Mouse (Mus musculus): ENCODE results near the gene Mpzl2. TPM values are rescaled to one million over a fixed set of nuclear protein-coding genes. Genes with fewer than 3 reads are reported as not detected.

Gene Mpzl2
- polyA plus RNA-seq (2012; rRNA removed): 0.65 and 1.7 TPM in 2 replicates

- Histone ChIP-seq H3K27me3 (ENCODE audit: control insufficient read depth, insufficient read depth, low read length) (peaks cover 5% of the 10 kb centered on the region), H3K4me3 (ENCODE audit: control insufficient read depth, low read depth, low read length) (no peak within 1 kb of the TSS), H3K4me1 (ENCODE audit: control insufficient read depth, insufficient read depth, low read length) (peaks cover 19% of the 10 kb centered on the region), H3K36me3 (ENCODE audit: control insufficient read depth, insufficient read depth, low read length) (no peaks in the 10 kb centered on the region), H3K27ac (ENCODE audit: control insufficient read depth, insufficient read depth, low read depth, low read length) (no peak within 1 kb of the TSS)
- TF ChIP-seq POLR2A (IDR thresholded peaks at IDR 0.05; ENCODE audit: control insufficient read depth, low read depth, low read length): no peak
- no peak for TF ChIP-seq CTCF (IDR thresholded peaks at IDR 0.05; ENCODE audit: control insufficient read depth, insufficient read depth, insufficient replicate concordance, low read depth, low read length)
Measured at GRCm38 (mm10) chr9:45039499-45039898, at the start of gene Mpzl2. Gene Mpzl2, plus strand, starts transcription at chr9:45039799.

GRCm38 (mm10) chr9:44991821-44992220 is 47.8 kb upstream of the Mpzl2 start:
- Histone ChIP-seq H3K4me3 (ENCODE audit: control insufficient read depth, low read depth, low read length) (no peak overlapping the region), H3K27me3 (ENCODE audit: control insufficient read depth, insufficient read depth, low read length) (no peaks in the 10 kb centered on the region)
- no peak for TF ChIP-seq CTCF (IDR thresholded peaks at IDR 0.05; ENCODE audit: control insufficient read depth, insufficient read depth, insufficient replicate concordance, low read depth, low read length)
- TF ChIP-seq POLR2A (IDR thresholded peaks at IDR 0.05; ENCODE audit: control insufficient read depth, low read depth, low read length): no peak

DNA sequence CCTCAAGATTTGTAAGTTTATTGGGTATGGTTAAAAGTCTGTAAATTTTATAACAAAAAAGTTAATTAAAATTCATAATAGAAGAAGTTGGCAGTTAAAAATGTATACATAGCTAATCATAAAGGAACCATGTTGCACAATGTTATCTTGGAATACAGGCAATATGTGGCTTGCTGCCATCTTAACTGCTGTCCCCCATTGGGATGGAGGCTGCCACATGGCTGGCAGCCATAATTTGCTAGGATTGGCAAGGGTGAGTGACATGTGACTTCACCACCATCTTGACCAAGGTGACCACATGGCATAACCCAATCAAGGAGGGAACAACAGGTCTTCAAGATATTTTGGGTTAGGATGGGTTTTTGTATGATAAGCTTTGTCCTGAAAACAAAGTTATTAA is 47.3 kb upstream of the Mpzl2 start:
- no peaks in the 10 kb centered on the region for H3K27me3 ChIP-seq (ENCODE audit: control insufficient read depth, insufficient read depth, low read length)
- H3K27ac ChIP-seq (ENCODE audit: control insufficient read depth, insufficient read depth, low read depth, low read length): no peak overlapping the region
- no peak for TF ChIP-seq CTCF (IDR thresholded peaks at IDR 0.05; ENCODE audit: control insufficient read depth, insufficient read depth, insufficient replicate concordance, low read depth, low read length)
- TF ChIP-seq POLR2A (IDR thresholded peaks at IDR 0.05; ENCODE audit: control insufficient read depth, low read depth, low read length): no peak
- H3K4me1 ChIP-seq (ENCODE audit: control insufficient read depth, insufficient read depth, low read length): no peaks in the 10 kb centered on the region
- no peaks in the 10 kb centered on the region for H3K36me3 ChIP-seq (ENCODE audit: control insufficient read depth, insufficient read depth, low read length)
- H3K4me3 ChIP-seq (ENCODE audit: control insufficient read depth, low read depth, low read length): no peak overlapping the region

More at GRCm38 (mm10) chr9:44991821-44992220, 47.8 kb upstream of the Mpzl2 start:
- Histone ChIP-seq H3K36me3 (ENCODE audit: control insufficient read depth, insufficient read depth, low read length) (no peaks in the 10 kb centered on the region), H3K4me1 (ENCODE audit: control insufficient read depth, insufficient read depth, low read length) (peaks cover 2% of the 10 kb centered on the region), H3K27ac (ENCODE audit: control insufficient read depth, insufficient read depth, low read depth, low read length) (no peak overlapping the region)

DNA sequence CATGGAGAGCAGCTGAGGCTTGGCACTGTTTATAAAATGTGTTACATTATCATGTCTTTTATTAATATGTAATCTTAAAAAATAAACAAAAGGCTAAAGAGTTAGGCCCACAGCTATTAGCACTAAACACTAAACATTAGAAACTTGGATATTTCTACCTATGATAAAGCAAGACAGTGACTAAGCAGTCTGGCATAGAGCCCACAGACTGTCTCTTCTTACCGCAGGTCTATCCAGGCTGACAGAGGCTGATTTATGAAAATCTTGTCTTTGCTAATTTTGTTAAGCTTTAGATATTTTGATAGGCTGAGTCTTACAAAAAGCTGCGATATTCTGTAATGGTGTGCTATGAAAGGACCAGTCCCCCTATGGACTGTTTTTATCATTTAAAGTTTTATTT is 46.3 kb upstream of the Mpzl2 start:
- Histone ChIP-seq H3K4me3 (ENCODE audit: control insufficient read depth, low read depth, low read length) (no peak overlapping the region), H3K27ac (ENCODE audit: control insufficient read depth, insufficient read depth, low read depth, low read length) (no peak overlapping the region), H3K27me3 (ENCODE audit: control insufficient read depth, insufficient read depth, low read length) (no peaks in the 10 kb centered on the region), H3K36me3 (ENCODE audit: control insufficient read depth, insufficient read depth, low read length) (no peaks in the 10 kb centered on the region), H3K4me1 (ENCODE audit: control insufficient read depth, insufficient read depth, low read length) (no peaks in the 10 kb centered on the region)
- TF ChIP-seq POLR2A (IDR thresholded peaks at IDR 0.05; ENCODE audit: control insufficient read depth, low read depth, low read length): no peak

DNA sequence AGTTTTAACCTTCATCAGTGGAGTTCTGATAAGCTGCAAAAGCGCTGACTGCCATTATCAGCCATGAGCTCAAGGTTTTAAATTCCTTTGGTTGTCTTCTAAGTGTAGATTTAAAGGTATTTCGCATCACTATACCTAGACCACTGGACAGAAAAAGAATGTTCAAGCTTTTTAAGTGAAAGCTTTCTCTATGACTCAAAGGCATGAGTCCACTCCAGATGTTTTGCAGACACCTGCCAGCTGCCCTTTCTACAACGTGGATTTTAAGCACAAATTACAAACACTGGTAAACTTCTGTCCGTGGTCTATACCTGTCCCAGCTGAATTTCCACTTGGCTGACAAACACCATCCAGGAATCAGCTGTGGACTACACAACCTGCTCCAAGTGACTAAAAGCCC is 44.6 kb upstream of the Mpzl2 start:
- H3K4me3 ChIP-seq (ENCODE audit: control insufficient read depth, low read depth, low read length): no peak overlapping the region
- H3K27me3 ChIP-seq (ENCODE audit: control insufficient read depth, insufficient read depth, low read length): no peaks in the 10 kb centered on the region
- H3K4me1 ChIP-seq (ENCODE audit: control insufficient read depth, insufficient read depth, low read length): peaks cover 3% of the 10 kb centered on the region; the same call in 1 of the 2 replicates
- no peak overlapping the region for H3K27ac ChIP-seq (ENCODE audit: control insufficient read depth, insufficient read depth, low read depth, low read length)
- H3K36me3 ChIP-seq (ENCODE audit: control insufficient read depth, insufficient read depth, low read length): no peaks in the 10 kb centered on the region
- no peak for TF ChIP-seq CTCF (IDR thresholded peaks at IDR 0.05; ENCODE audit: control insufficient read depth, insufficient read depth, insufficient replicate concordance, low read depth, low read length)
- TF ChIP-seq POLR2A (IDR thresholded peaks at IDR 0.05; ENCODE audit: control insufficient read depth, low read depth, low read length): no peak

GRCm38 (mm10) chr9:44996590-44996989 is 43.0 kb upstream of the Mpzl2 start:
- Histone ChIP-seq H3K4me3 (ENCODE audit: control insufficient read depth, low read depth, low read length) (no peak overlapping the region), H3K27me3 (ENCODE audit: control insufficient read depth, insufficient read depth, low read length) (no peaks in the 10 kb centered on the region), H3K4me1 (ENCODE audit: control insufficient read depth, insufficient read depth, low read length) (peaks cover 3% of the 10 kb centered on the region; the same call in 1 of the 2 replicates), H3K27ac (ENCODE audit: control insufficient read depth, insufficient read depth, low read depth, low read length) (no peak overlapping the region), H3K36me3 (ENCODE audit: control insufficient read depth, insufficient read depth, low read length) (no peaks in the 10 kb centered on the region)
- TF ChIP-seq POLR2A (IDR thresholded peaks at IDR 0.05; ENCODE audit: control insufficient read depth, low read depth, low read length): no peak
- no peak for TF ChIP-seq CTCF (IDR thresholded peaks at IDR 0.05; ENCODE audit: control insufficient read depth, insufficient read depth, insufficient replicate concordance, low read depth, low read length)

DNA sequence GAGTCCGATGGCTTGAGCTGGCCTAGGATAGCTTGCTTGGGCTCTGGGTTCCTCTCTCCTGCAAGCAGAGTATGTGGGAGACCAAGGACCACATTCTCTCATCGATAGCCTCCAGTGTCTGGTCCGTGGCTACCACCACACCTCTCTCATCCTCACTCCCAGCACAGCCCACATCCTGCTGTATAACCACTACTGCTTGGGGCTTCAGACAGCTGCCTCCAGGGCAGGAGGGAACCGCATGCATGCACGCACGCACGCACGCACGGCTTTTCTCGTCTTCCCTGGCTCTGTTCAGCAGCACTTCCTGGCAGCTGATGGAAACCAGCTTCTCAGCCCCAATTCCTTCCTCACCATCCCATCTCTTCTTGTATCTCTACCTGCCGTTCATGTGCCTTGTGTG is 41.5 kb upstream of the Mpzl2 start:
- no peaks in the 10 kb centered on the region for H3K36me3 ChIP-seq (ENCODE audit: control insufficient read depth, insufficient read depth, low read length)
- no peaks in the 10 kb centered on the region for H3K27me3 ChIP-seq (ENCODE audit: control insufficient read depth, insufficient read depth, low read length)
- TF ChIP-seq POLR2A (IDR thresholded peaks at IDR 0.05; ENCODE audit: control insufficient read depth, low read depth, low read length) (no peak), CTCF (IDR thresholded peaks at IDR 0.05; ENCODE audit: control insufficient read depth, insufficient read depth, insufficient replicate concordance, low read depth, low read length) (no peak)
- peaks cover 3% of the 10 kb centered on the region; the same call in 1 of the 2 replicates for H3K4me1 ChIP-seq (ENCODE audit: control insufficient read depth, insufficient read depth, low read length)
- H3K27ac ChIP-seq (ENCODE audit: control insufficient read depth, insufficient read depth, low read depth, low read length): no peak overlapping the region
- H3K4me3 ChIP-seq (ENCODE audit: control insufficient read depth, low read depth, low read length): no peak overlapping the region

GRCm38 (mm10) chr9:44999171-44999570 is 40.4 kb upstream of the Mpzl2 start:
- Histone ChIP-seq H3K4me1 (ENCODE audit: control insufficient read depth, insufficient read depth, low read length) (peaks cover 3% of the 10 kb centered on the region; the same call in 1 of the 2 replicates), H3K27me3 (ENCODE audit: control insufficient read depth, insufficient read depth, low read length) (no peaks in the 10 kb centered on the region), H3K27ac (ENCODE audit: control insufficient read depth, insufficient read depth, low read depth, low read length) (no peak overlapping the region), H3K36me3 (ENCODE audit: control insufficient read depth, insufficient read depth, low read length) (no peaks in the 10 kb centered on the region), H3K4me3 (ENCODE audit: control insufficient read depth, low read depth, low read length) (no peak overlapping the region)
- TF ChIP-seq CTCF (IDR thresholded peaks at IDR 0.05; ENCODE audit: control insufficient read depth, insufficient read depth, insufficient replicate concordance, low read depth, low read length) (no peak), POLR2A (IDR thresholded peaks at IDR 0.05; ENCODE audit: control insufficient read depth, low read depth, low read length) (no peak)
